Mouse (Mus musculus) intestine, postnatal 0 days (tissue): ENCODE measurements around the gene Med19. TPM values are rescaled to one million over a fixed set of nuclear protein-coding genes. Genes with fewer than 3 reads are reported as not detected.

Experiments used
- ATAC-seq: fragments of 200-750 bp; cut with Nextera tagmentation; 2 replicates; pipeline ENCODE4 v1.8.0; 2017; ENCODE audit warnings: mild to moderate bottlenecking, moderate TSS enrichment, moderate library complexity
- H3K27ac ChIP-seq: fragments of 300-500 bp; sonication (generic); 2 replicates; pipeline ENCODE4 v1.5.1; 2014; ENCODE audit warnings: mild to moderate bottlenecking, low read depth, low read length, moderate library complexity
- H3K27me3 ChIP-seq: fragments of 300-500 bp; sonication (generic); replicated peaks from 2 replicates; pipeline ENCODE4 v1.6.1; 2014; ENCODE audit warnings: low read length, mixed read lengths; ENCODE audit not compliant: control insufficient read depth, insufficient read depth
- H3K36me3 ChIP-seq: fragments of 300-500 bp; sonication (generic); 2 replicates; pipeline ENCODE4 v1.6.1; 2014; ENCODE audit warnings: mild to moderate bottlenecking, moderate library complexity; ENCODE audit not compliant: control insufficient read depth, insufficient read depth
- H3K4me1 ChIP-seq: fragments of 300-500 bp; sonication (generic); replicated peaks from 2 replicates; pipeline ENCODE4 v1.6.1; 2014; ENCODE audit warnings: antibody characterized with exemption, low read length, mixed read lengths; ENCODE audit not compliant: control insufficient read depth, insufficient read depth
- H3K4me2 ChIP-seq: fragments of 300-500 bp; sonication (generic); replicated peaks from 2 replicates; pipeline ENCODE4 v1.6.1; 2014; ENCODE audit warnings: low read depth, mild to moderate bottlenecking, moderate library complexity
- H3K4me3 ChIP-seq: fragments of 300-500 bp; sonication (generic); 2 replicates; pipeline ENCODE4 v1.5.1; 2014; ENCODE audit warnings: low read depth, low read length
- H3K9ac ChIP-seq: fragments of 300-500 bp; sonication (generic); 2 replicates; pipeline ENCODE4 v1.6.1; 2014; ENCODE audit warnings: mild to moderate bottlenecking, low read depth, low read length
- H3K9me3 ChIP-seq: fragments of 300-500 bp; sonication (generic); 2 replicates; pipeline ENCODE4 v1.6.1; 2016; ENCODE audit warnings: mixed run types; ENCODE audit not compliant: control insufficient read depth
- CTCF ChIP-seq: sonication (generic); IDR thresholded peaks from 2 replicates; pipeline ENCODE4 v1.5.1; 2016; ENCODE audit warnings: low read depth, mild to moderate bottlenecking, control low read depth, antibody characterized with exemption, moderate library complexity
- WGBS: fragments of 180-500 bp; shearing (Covaris S2); extraction: QIAGEN DNeasy Blood & Tissue Kit; methylation state at CpG from one replicate; pipeline ENCODE4 v1.1.7; 2014; 5-methylcytosine and 5-hydroxymethylcytosine counted together
- polyA plus RNA-seq: library from polyadenylated mRNA; unstranded; fragments of >200 nt; fragmentation: Nextera tagmentation; extraction: Ambion mirVana; gene quantifications from 2 replicates; pipeline ENCODE4 v1.2.1, GENCODE M21; 2015

The Med19 gene
- polyA plus RNA-seq, 1 experiment from 2014 or later = 21.0 TPM

DNA sequence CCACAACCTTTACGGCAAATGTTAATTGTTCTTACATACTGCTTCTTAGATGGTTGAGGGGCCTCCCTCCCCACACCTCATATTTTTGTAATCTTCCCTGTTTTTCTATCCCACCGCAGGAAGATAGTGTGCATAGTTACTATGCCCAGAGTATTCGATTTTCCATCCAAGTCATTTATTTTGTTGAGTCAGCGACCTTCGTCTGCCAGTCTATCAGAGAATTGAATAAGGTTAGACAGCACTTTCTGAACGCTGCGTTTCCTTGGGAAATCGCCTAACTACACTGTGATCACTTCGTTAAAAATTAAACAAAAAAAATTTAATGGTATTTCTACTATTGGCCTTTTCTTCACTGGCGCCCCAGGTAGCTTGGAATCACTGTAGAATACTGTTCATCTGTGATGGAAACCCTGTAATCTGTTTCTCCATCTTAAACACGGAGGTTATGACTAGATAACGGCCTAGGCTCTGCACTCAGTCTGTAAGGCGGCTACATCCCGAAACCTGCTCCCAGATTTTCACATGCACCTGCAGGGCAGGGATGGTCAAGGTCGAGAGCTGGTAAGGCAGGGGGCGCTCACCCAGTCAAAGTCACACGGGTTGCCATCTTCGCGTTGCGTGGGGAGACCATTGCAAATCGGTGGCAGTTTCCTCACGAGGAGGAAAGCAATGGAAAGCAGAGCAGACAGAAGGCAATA, 783 bp upstream of the Med19 start:
- 4% methylated on average over 22 of the region's 22 CpGs for WGBS
- no peaks in the 10 kb centered on the region for H3K27me3 ChIP-seq
- peak overlapping the region; percentile 74 for H3K4me3 ChIP-seq
- peak overlapping the region; percentile 46 for H3K27ac ChIP-seq
- H3K36me3 ChIP-seq = peaks cover 21% of the 10 kb centered on the region; the same call in 1 of the 2 replicates
- peak overlapping the region; percentile 38 for H3K9ac ChIP-seq
- ATAC-seq = peak; percentile 29; the same call in 1 of the 2 replicates
- H3K4me1 ChIP-seq = no peaks in the 10 kb centered on the region; the same call in 1 of the 2 replicates
- no peaks in the 10 kb centered on the region for H3K9me3 ChIP-seq
- TF ChIP-seq CTCF = peak; percentile 72
- H3K4me2 ChIP-seq = peak overlapping the region; percentile 77

DNA sequence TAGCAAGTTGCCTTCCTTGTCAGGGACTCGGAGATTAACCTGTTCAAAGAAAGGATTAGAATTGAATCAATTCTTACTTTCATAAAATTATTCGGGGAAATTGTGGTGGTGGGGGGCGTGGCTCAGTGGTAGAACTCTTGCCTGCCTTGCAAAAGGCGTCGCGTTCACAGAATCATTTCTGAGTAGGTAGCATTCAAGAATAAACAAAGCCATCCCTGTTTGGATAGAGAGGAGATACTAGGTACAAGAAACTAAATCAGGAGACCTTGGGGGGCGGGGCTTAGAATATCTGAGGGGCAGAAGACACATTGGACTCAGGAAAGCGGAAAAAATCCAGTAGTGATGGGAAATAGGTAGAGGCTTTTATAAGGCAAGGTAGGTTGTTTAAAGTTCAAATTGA, 814 bp downstream of the Med19 start, which contains the start of gene Tmx2:
Gene Tmx2, minus strand, starts transcription at position 125 of the 400 bp plus-strand sequence.
- H3K27me3 ChIP-seq = no peaks in the 10 kb centered on the region
- 8% methylated on average over 8 of the region's 8 CpGs for WGBS
- peak within 1 kb of the TSS; percentile 68 for H3K27ac ChIP-seq
- peaks cover 9% of the 10 kb centered on the region; the same call in 1 of the 2 replicates for H3K36me3 ChIP-seq
- ATAC-seq = no peak
- TF ChIP-seq CTCF = no peak
- no peaks in the 10 kb centered on the region for H3K9me3 ChIP-seq
- no peaks in the 10 kb centered on the region; the same call in 1 of the 2 replicates for H3K4me1 ChIP-seq
- H3K4me3 ChIP-seq = peak within 1 kb of the TSS; percentile 74
- peak within 1 kb of the TSS; percentile 62 for H3K9ac ChIP-seq
- peak within 1 kb of the TSS; percentile 77 for H3K4me2 ChIP-seq

DNA sequence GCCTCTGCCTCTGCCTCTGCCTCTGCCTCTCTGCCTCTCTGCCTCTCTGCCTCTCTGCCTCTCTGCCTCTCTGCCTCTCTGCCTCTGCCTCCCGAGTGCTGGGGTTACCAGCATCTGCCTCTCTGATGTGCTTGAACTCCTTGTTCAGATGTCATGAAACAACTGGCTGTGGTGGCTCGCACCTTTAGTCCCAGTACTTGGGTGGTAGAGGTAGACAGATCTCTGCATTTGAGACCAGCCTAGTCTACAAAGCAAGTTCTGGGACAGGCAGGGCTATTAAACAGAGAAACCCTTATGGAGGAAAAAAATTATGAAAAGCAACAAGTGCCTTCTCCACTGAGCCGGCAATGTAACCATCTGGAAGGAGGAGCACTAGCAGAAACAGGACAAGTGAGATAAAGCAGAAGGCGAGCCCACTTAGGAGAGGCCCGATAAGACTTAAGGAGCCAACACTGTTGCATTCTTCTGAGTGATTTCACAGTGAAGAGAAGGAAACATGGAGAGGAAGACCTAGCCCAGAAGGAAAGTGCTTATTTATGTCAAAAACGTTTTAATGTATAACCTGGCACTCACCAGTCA, 4.5 kb downstream of the Med19 start:
- H3K4me3 ChIP-seq = no peak overlapping the region
- 0 out of 2 replicates have a peak overlapping the region, but pooled peaks have one; percentile 4 for H3K4me2 ChIP-seq
- H3K36me3 ChIP-seq = peaks cover 19% of the 10 kb centered on the region
- no peak overlapping the region for H3K9ac ChIP-seq
- WGBS = 43% methylated on average over 6 of the region's 6 CpGs
- H3K27me3 ChIP-seq = no peaks in the 10 kb centered on the region
- no peaks in the 10 kb centered on the region for H3K4me1 ChIP-seq
- TF ChIP-seq CTCF = no peak
- ATAC-seq = no peak
- H3K9me3 ChIP-seq = no peaks in the 10 kb centered on the region
- no peak overlapping the region for H3K27ac ChIP-seq

DNA sequence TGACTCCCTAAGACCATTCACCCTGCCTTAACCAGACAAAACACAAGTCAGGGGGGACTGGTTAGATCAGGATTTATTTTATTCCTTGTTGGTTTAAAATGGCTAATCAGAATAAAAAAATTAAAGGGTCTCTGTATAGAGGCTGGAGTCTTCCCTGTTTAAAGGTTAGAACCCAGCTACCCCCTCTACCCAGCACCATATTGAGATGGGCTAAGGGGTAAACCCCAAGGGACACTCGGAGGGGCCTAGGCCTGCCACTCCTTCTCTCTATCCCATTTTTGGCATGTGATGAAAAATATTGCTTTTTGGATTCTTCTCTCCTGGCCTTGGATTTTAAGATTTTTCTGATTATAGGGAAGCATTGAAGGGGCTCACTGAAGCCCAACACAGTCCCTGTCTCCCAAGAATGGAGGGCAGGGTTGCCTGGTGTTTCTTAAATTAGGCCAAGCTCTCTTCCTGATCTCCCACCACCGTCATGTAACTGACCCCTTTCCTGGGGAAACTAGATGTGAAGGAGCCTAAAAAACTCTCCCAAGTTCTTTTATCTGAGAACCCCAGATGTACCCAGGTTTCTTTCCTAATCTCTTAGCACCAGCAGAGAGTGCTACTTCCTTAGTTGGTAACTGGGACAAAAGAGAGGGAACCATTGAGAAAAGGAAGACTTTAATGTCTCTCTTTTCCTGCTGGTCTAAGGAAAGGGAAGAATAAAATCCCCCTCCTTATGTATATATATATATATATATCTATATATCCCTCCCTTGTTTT, 10.1 kb downstream of the Med19 start:
- H3K9me3 ChIP-seq = no peaks in the 10 kb centered on the region
- H3K4me2 ChIP-seq = no peak overlapping the region
- TF ChIP-seq CTCF = no peak
- H3K4me1 ChIP-seq = no peaks in the 10 kb centered on the region
- peaks cover 65% of the 10 kb centered on the region for H3K36me3 ChIP-seq
- H3K4me3 ChIP-seq = no peak overlapping the region
- no peaks in the 10 kb centered on the region for H3K27me3 ChIP-seq
- 85% methylated on average over 2 of the region's 2 CpGs for WGBS
- H3K9ac ChIP-seq = no peak overlapping the region
- H3K27ac ChIP-seq = no peak overlapping the region
- ATAC-seq = no peak

DNA sequence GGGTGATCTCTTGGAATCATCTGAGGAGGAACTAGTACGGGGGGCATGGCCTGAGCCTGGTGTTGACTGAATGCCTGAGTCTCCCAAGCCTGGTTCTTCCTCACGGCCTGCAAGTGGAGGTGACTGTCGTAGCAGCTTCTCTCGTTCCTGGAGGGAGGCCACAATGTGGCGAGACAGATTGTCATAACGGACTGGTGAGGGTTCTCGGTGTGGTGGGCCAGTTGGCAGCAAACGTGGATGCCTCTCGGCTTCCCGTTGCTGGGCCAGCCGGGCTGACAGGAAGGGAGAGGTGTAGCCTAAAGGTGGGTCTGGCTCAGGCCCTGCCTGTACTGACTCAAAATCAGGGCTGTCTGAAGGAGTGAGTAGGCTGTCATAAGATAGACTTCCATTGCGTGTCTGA, 11.8 kb downstream of the Med19 start:
- 91% methylated on average over 12 of the region's 12 CpGs for WGBS
- Histone ChIP-seq H3K9me3 (no peaks in the 10 kb centered on the region), H3K4me3 (no peak overlapping the region), H3K9ac (no peak overlapping the region), H3K4me1 (no peaks in the 10 kb centered on the region), H3K27me3 (no peaks in the 10 kb centered on the region), H3K27ac (no peak overlapping the region), H3K4me2 (no peak overlapping the region), H3K36me3 (peaks cover 72% of the 10 kb centered on the region)
- no peak for TF ChIP-seq CTCF
- ATAC-seq = no peak
